In the genomic region with DNA sequence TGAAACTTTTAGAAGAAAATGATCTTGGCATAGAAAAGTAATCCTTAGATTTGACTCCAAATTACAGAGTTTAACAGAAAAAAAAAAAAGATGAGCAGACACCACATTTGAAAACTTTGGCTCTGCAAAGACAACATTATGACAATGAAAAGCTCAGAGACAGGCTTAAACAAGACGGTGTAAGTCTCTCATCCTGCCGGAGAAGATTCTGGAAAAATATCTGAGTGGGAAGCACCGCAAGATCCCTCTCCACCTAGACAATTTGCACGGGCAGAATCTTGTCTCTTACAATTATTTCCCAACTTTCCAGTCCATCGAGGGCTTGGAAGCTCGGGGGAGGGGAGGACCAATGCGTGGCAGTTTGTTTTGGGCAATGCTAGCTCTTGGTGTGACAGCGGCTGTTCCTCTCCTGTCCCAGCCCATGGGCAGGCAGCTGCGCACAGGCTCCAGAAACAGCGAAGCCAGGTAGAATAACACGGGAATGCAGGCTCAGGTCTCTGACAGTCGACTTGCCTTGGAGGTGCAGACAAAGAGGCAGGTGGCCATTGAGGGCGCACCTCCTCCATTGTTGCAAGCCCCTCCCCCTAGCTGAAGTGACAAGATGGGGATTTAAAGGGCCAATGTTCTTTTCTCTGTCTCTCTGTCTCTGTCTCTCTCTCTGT, we compare ENCODE assay signal across 8 mouse cellular contexts. TPM values are rescaled to one million over a fixed set of nuclear protein-coding genes. Genes with fewer than 3 reads are reported as not detected.
DNase-seq lines count a peak whose midpoint lies in the region; ATAC-seq lines count a peak whose summit lies in the region.

No protein-coding gene starts in this region.

- H3K9me3 ChIP-seq in erythroblast, embryonic 14.5 days (ENCODE audit: control insufficient read depth, low read length): peaks cover 15% of the 10 kb centered on the region
- peaks cover 10% of the 10 kb centered on the region; the same call in 1 of the 2 replicates for H3K9me3 ChIP-seq in limb, embryonic 12.5 days
- H3K9me3 ChIP-seq in midbrain, embryonic 14.5 days (ENCODE audit: control insufficient read depth, low read length): no peaks in the 10 kb centered on the region
- H3K9me3 ChIP-seq in stomach, embryonic 15.5 days: no peaks in the 10 kb centered on the region

- peak overlapping the region; percentile 52 for H3K4me3 ChIP-seq in erythroblast, embryonic 14.5 days (replicated peaks)
- peak overlapping the region; percentile 50 for H3K4me3 ChIP-seq in limb, embryonic 12.5 days (replicated peaks)
- H3K4me3 ChIP-seq in midbrain, embryonic 14.5 days (replicated peaks; ENCODE audit: low read depth, low read length): peak overlapping the region; percentile 54
- peak overlapping the region; percentile 53 for H3K4me3 ChIP-seq in stomach, embryonic 15.5 days (replicated peaks)

- H3K36me3 ChIP-seq in erythroblast, embryonic 14.5 days (ENCODE audit: control insufficient read depth): no peaks in the 10 kb centered on the region
- H3K36me3 ChIP-seq in limb, embryonic 12.5 days: no peaks in the 10 kb centered on the region
- no peaks in the 10 kb centered on the region for H3K36me3 ChIP-seq in midbrain, embryonic 14.5 days (ENCODE audit: control insufficient read depth, insufficient read depth, low read length)
- no peaks in the 10 kb centered on the region for H3K36me3 ChIP-seq in stomach, embryonic 15.5 days

- peak overlapping the region; percentile 60 for H3K4me2 ChIP-seq in limb, embryonic 12.5 days
- peak overlapping the region; percentile 69 for H3K4me2 ChIP-seq in midbrain, embryonic 14.5 days (ENCODE audit: low read length)
- peak overlapping the region; percentile 74 for H3K4me2 ChIP-seq in stomach, embryonic 15.5 days

- H3K27me3 ChIP-seq in erythroblast, embryonic 14.5 days (ENCODE audit: control insufficient read depth): no peaks in the 10 kb centered on the region
- no peaks in the 10 kb centered on the region for H3K27me3 ChIP-seq in limb, embryonic 12.5 days
- no peaks in the 10 kb centered on the region for H3K27me3 ChIP-seq in midbrain, embryonic 14.5 days (ENCODE audit: control insufficient read depth, insufficient read depth, low read length)
- H3K27me3 ChIP-seq in stomach, embryonic 15.5 days (replicated peaks): no peaks in the 10 kb centered on the region

- H3K9ac ChIP-seq in limb, embryonic 12.5 days (replicated peaks): peak overlapping the region; percentile 72
- H3K9ac ChIP-seq in midbrain, embryonic 14.5 days (replicated peaks; ENCODE audit: low read length): peak overlapping the region; percentile 85
- H3K9ac ChIP-seq in stomach, embryonic 15.5 days: peak overlapping the region; percentile 30; the same call in 1 of the 2 replicates

- ATAC-seq in erythroblast, adult 5-6 weeks (replicated peaks; ENCODE audit: low FRiP score, poor library complexity, severe bottlenecking): no peak
- ATAC-seq in common myeloid progenitor, adult 5-6 weeks (replicated peaks; ENCODE audit: low read depth, poor library complexity, severe bottlenecking): peak; percentile 47; the same call in 1 of the 2 replicates
- no peak for ATAC-seq in limb, embryonic 12.5 days (ENCODE audit: insufficient number of reproducible peaks, insufficient read depth, low FRiP score, low TSS enrichment, low read depth)
- peak; percentile 73; the same call in 1 of the 2 replicates for ATAC-seq in midbrain, embryonic 14.5 days (ENCODE audit: low FRiP score, low TSS enrichment)
- 0 out of 2 replicates have a peak, but pooled peaks have one; percentile 53 for ATAC-seq in stomach, embryonic 15.5 days (ENCODE audit: insufficient read depth, low FRiP score, low read depth)

- WGBS in limb, embryonic 12.5 days: 5% methylated on average over 13 of the region's 13 CpGs
- 3% methylated on average over 13 of the region's 13 CpGs for WGBS in midbrain, embryonic 14.5 days
- 4% methylated on average over 13 of the region's 13 CpGs for WGBS in stomach, embryonic 15.5 days

- peak overlapping the region; percentile 74 for H3K27ac ChIP-seq in limb, embryonic 12.5 days
- peak overlapping the region; percentile 97 for H3K27ac ChIP-seq in midbrain, embryonic 14.5 days (replicated peaks; ENCODE audit: low read depth, low read length)
- peak overlapping the region; percentile 46; the same call in 1 of the 2 replicates for H3K27ac ChIP-seq in stomach, embryonic 15.5 days

- DNase-seq in heart, adult 18-20 months: peak; percentile 51 to 73
- DNase-seq in kidney, adult 18-20 months: peak; percentile 75
- DNase-seq in midbrain, embryonic 14.5 days: peak; percentile 90

- peaks cover 4% of the 10 kb centered on the region for H3K4me1 ChIP-seq in erythroblast, embryonic 14.5 days (ENCODE audit: control insufficient read depth)
- H3K4me1 ChIP-seq in limb, embryonic 12.5 days (replicated peaks): peaks cover 4% of the 10 kb centered on the region; the same call in 1 of the 2 replicates
- H3K4me1 ChIP-seq in midbrain, embryonic 14.5 days (ENCODE audit: control insufficient read depth, insufficient read depth, low read length): peaks cover 13% of the 10 kb centered on the region; the same call in 1 of the 2 replicates
- no peaks in the 10 kb centered on the region; the same call in 1 of the 2 replicates for H3K4me1 ChIP-seq in stomach, embryonic 15.5 days

RNA-seq across cellular contexts. Expression of a gene that starts 23.2 kb away (rescaled TPM):
- 0.24 and 0.52 TPM in 2 replicates for polyA plus RNA-seq in erythroblast, embryonic 14.5 days (2012)
- 21.3 and 35.0 TPM in 2 replicates for total RNA-seq in erythroblast, adult 5-6 weeks (2015; ENCODE audit: low replicate concordance)
- 40.5 and 58.8 TPM in 2 replicates for total RNA-seq in erythroblast, adult 5-6 weeks (2017; ENCODE audit: low replicate concordance)
- total RNA-seq in common myeloid progenitor, adult 5-6 weeks (2017): 36.5 and 51.6 TPM in 2 replicates
- 10 to 100 TPM; 27.2 to 29.3 TPM for total RNA-seq in heart, adult 18-20 months (2021)
- polyA plus RNA-seq in limb, embryonic 12.5 days (2016; fragmentation: Nextera tagmentation; extraction: Ambion mirVana): 38.3 and 44.2 TPM in 2 replicates
- 55.6 and 74.0 TPM in 2 replicates for polyA plus RNA-seq in midbrain, embryonic 14.5 days (2014; fragmentation: Nextera tagmentation; extraction: Ambion mirVana)
- 24.4 and 26.3 TPM in 2 replicates for polyA plus RNA-seq in stomach, embryonic 15.5 days (2015; fragmentation: Nextera tagmentation; extraction: Ambion mirVana)

RNA-seq across cellular contexts. Expression of a gene that starts 35.9 kb away (rescaled TPM):
- 0.99 and 1.6 TPM in 2 replicates for polyA plus RNA-seq in erythroblast, embryonic 14.5 days (2012)
- 8.3 and 8.6 TPM in 2 replicates for total RNA-seq in erythroblast, adult 5-6 weeks (2015; ENCODE audit: low replicate concordance)
- total RNA-seq in erythroblast, adult 5-6 weeks (2017; ENCODE audit: low replicate concordance): 2.5 and 4.0 TPM in 2 replicates
- 1.2 and 4.7 TPM in 2 replicates for total RNA-seq in common myeloid progenitor, adult 5-6 weeks (2017)
- 1 to 10 TPM; 5.5 to 8.3 TPM for total RNA-seq in heart, adult 18-20 months (2021)
- 33.0 and 41.1 TPM in 2 replicates for polyA plus RNA-seq in limb, embryonic 12.5 days (2016; fragmentation: Nextera tagmentation; extraction: Ambion mirVana)
- 31.4 and 33.7 TPM in 2 replicates for polyA plus RNA-seq in midbrain, embryonic 14.5 days (2014; fragmentation: Nextera tagmentation; extraction: Ambion mirVana)
- 31.6 and 35.9 TPM in 2 replicates for polyA plus RNA-seq in stomach, embryonic 15.5 days (2015; fragmentation: Nextera tagmentation; extraction: Ambion mirVana)

RNA-seq across cellular contexts. Expression of a gene that starts 57.6 kb away (rescaled TPM):
- polyA plus RNA-seq in erythroblast, embryonic 14.5 days (2012): 0.25 and 0.41 TPM in 2 replicates
- 3.8 and 4.4 TPM in 2 replicates for total RNA-seq in erythroblast, adult 5-6 weeks (2015; ENCODE audit: low replicate concordance)
- total RNA-seq in erythroblast, adult 5-6 weeks (2017; ENCODE audit: low replicate concordance): 2.7 and 2.8 TPM in 2 replicates
- total RNA-seq in common myeloid progenitor, adult 5-6 weeks (2017): 14.2 and 18.9 TPM in 2 replicates
- 10 to 100 TPM; 46.5 to 49.3 TPM for total RNA-seq in heart, adult 18-20 months (2021)
- 7.7 and 8.4 TPM in 2 replicates for polyA plus RNA-seq in limb, embryonic 12.5 days (2016; fragmentation: Nextera tagmentation; extraction: Ambion mirVana)
- polyA plus RNA-seq in midbrain, embryonic 14.5 days (2014; fragmentation: Nextera tagmentation; extraction: Ambion mirVana): 1.1 and 1.3 TPM in 2 replicates
- 5.3 and 6.2 TPM in 2 replicates for polyA plus RNA-seq in stomach, embryonic 15.5 days (2015; fragmentation: Nextera tagmentation; extraction: Ambion mirVana)

Comparison
In these comparisons a context has a peak if more than half of its experiments do, and no peak if none do; other contexts are left out.
1. ATAC-seq: peak in common myeloid progenitor, adult 5-6 weeks (single experiment), midbrain, embryonic 14.5 days (single experiment) and stomach, embryonic 15.5 days (single experiment); none in erythroblast, adult 5-6 weeks (single experiment) and limb, embryonic 12.5 days (single experiment).
2. H3K27ac ChIP-seq: peak in every context shown above with its lines; median percentile 97 in midbrain, embryonic 14.5 days; 74 in limb, embryonic 12.5 days; 46 in stomach, embryonic 15.5 days.
3. H3K9ac ChIP-seq: peak in every context shown above with its lines; median percentile 85 in midbrain, embryonic 14.5 days; 72 in limb, embryonic 12.5 days; 30 in stomach, embryonic 15.5 days.
4. RNA of a gene that starts 23.2 kb away (polyA plus RNA-seq): 55.6 to 74.0 TPM in midbrain, embryonic 14.5 days, 38.3 to 44.2 TPM in limb, embryonic 12.5 days and 24.4 to 26.3 TPM in stomach, embryonic 15.5 days; 0.24 to 0.52 TPM in erythroblast, embryonic 14.5 days; every median in the first group is over 10 times any median in the second.
5. RNA of a gene that starts 35.9 kb away (polyA plus RNA-seq): 31.6 to 35.9 TPM in stomach, embryonic 15.5 days, 33.0 to 41.1 TPM in limb, embryonic 12.5 days and 31.4 to 33.7 TPM in midbrain, embryonic 14.5 days; 0.99 to 1.6 TPM in erythroblast, embryonic 14.5 days; every median in the first group is over 10 times any median in the second.
6. Peak in every context shown above with its lines, with median percentiles within 50 percentile points of each other: H3K4me3 ChIP-seq, DNase-seq and H3K4me2 ChIP-seq.